Mouse (Mus musculus) heart, adult 2 months (tissue): Measurements from ENCODE around the gene Gm20481. TPM values are rescaled to one million over a fixed set of nuclear protein-coding genes. Genes with fewer than 3 reads are reported as not detected.
"Not testable (repeated sequence)": the region's sequence is repeated elsewhere in the genome, so short reads cannot be mapped to it uniquely, and the experiment has no call there.

ENCODE experiments used
- DNase-seq, 2 experiments: peaks; one replicate each; pipeline ENCODE4 v3.0.0; 2021
- H3K27ac ChIP-seq: fragments of 200-600 bp; 2 replicates; pipeline ENCODE4 v1.8.1; 2022
- H3K27me3 ChIP-seq: fragments of 200-500 bp; 2 replicates; pipeline ENCODE4 v1.6.1; 2012; ENCODE audit warnings: mild to moderate bottlenecking, low read length, inconsistent platforms, mixed read lengths; ENCODE audit not compliant: control insufficient read depth, insufficient read depth
- H3K36me3 ChIP-seq: fragments of 200-500 bp; 2 replicates; pipeline ENCODE4 v1.6.1; 2012; ENCODE audit warnings: low read length, inconsistent platforms; ENCODE audit not compliant: control insufficient read depth, insufficient read depth
- H3K4me1 ChIP-seq: fragments of 200-500 bp; 2 replicates; pipeline ENCODE4 v1.6.1; 2011; ENCODE audit warnings: low read length; ENCODE audit not compliant: control insufficient read depth, insufficient read depth
- H3K4me3 ChIP-seq: fragments of 200-600 bp; 2 replicates; pipeline ENCODE4 v1.8.1; 2022
- H3K79me2 ChIP-seq: fragments of 200-500 bp; replicated peaks from 2 replicates; pipeline ENCODE4 v1.6.1; 2012; ENCODE audit warnings: mild to moderate bottlenecking, inconsistent platforms, low read length, moderate library complexity, mixed read lengths; ENCODE audit not compliant: control insufficient read depth, insufficient read depth
- H3K9ac ChIP-seq: fragments of 200-500 bp; 2 replicates; pipeline ENCODE4 v1.6.1; 2012; ENCODE audit warnings: low read depth, mild to moderate bottlenecking, control low read depth, inconsistent platforms, low read length, mixed read lengths
- CTCF ChIP-seq: fragments of 200-600 bp; IDR thresholded peaks from 2 replicates; pipeline ENCODE4 v1.8.1; 2022; ENCODE audit warnings: antibody characterized with exemption, mild to moderate bottlenecking, moderate library complexity
- EP300 ChIP-seq: fragments of 200-500 bp; IDR thresholded peaks from 2 replicates; pipeline ENCODE4 v1.6.1; 2011; ENCODE audit warnings: low read depth, low read length, control low read depth; ENCODE audit not compliant: insufficient read depth
- POLR2A ChIP-seq: fragments of 200-500 bp; IDR thresholded peaks from 2 replicates; pipeline ENCODE4 v1.6.1; 2011; ENCODE audit warnings: mild to moderate bottlenecking, low read depth, low read length, control low read depth; ENCODE audit not compliant: insufficient read depth
- WGBS: fragments of 180-500 bp; shearing (Covaris S2); methylation state at CpG from one replicate; pipeline ENCODE4 v1.1.7; 2018; 5-methylcytosine and 5-hydroxymethylcytosine counted together
- intact Hi-C: fragments of 180-260 bp; cut with DNase I; formaldehyde crosslinking; loops from one replicate; pipeline ENCODE4 v1.15.1; 2025
- polyA plus RNA-seq: library from polyadenylated mRNA; depleted of rRNA; stranded (reverse); fragments of >200 nt; gene quantifications from 2 replicates; pipeline ENCODE4 v1.2.3, GENCODE M21; 2012
- total RNA-seq, 2 experiments: library from RNA; stranded (reverse); gene quantifications; 2 replicates each; pipeline ENCODE4 v1.2.3; 2021

Gene Gm20481
- total and polyA plus RNA-seq, 3 experiments: not detected

DNA sequence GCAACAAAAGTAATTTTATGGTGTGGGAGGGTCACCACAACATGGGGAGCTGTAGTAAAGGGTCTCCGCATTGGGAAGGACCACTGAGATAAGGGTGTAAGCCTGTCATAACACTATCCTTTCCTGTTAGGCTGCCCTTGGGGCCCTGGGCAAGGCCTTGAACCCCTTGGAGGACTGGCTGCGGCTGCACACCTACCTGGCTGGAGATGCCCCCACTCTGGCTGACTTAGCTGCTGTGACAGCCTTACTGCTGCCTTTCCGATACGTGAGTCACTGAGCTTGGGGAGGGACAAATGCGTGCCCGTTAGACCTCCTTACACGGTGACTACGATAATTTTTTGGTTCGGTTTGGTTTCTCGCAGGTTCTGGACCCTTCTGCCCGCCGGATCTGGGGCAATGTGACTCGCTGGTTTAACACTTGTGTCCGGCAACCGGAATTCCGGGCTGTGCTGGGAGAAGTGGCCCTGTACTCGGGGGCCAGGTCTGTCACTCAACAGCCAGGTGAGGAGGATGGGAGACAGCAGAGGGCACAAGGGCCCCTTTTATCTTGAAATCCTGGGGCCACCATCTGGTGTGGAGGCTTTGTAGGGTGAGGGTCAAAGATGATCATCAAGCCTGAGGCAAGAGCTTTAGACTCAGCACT, 34.5 kb downstream of the Gm20481 start:
- Histone ChIP-seq H3K79me2 (no peaks in the 10 kb centered on the region), H3K9ac (no peak overlapping the region), H3K4me3 (no peak overlapping the region), H3K36me3 (no peaks in the 10 kb centered on the region), H3K4me1 (peaks cover 10% of the 10 kb centered on the region), H3K27ac (no peak overlapping the region), H3K27me3 (no peaks in the 10 kb centered on the region)
- WGBS: 96% methylated on average over 17 of the region's 17 CpGs
- DNase-seq: no peak
- TF ChIP-seq EP300 (no peak), POLR2A (no peak), CTCF (no peak)
- intact Hi-C loops: loop anchor here (5.0 kb wide), 1 partner anchor 238 kb away; the partner anchor contains the start of gene Ddx39b

- H3K9ac ChIP-seq: no peak overlapping the region
- no peaks in the 10 kb centered on the region for H3K36me3 ChIP-seq
- TF ChIP-seq EP300 (no peak), POLR2A (no peak), CTCF (no peak)
- WGBS: 89% methylated on average over 10 of the region's 10 CpGs
- H3K79me2 ChIP-seq: no peaks in the 10 kb centered on the region
- intact Hi-C loops: no loop called here
- H3K27ac ChIP-seq: no peak overlapping the region
- no peak overlapping the region for H3K4me3 ChIP-seq
- peaks cover 8% of the 10 kb centered on the region for H3K4me1 ChIP-seq
- DNase-seq: peak in 1 of 2 experiments; percentile 16
- no peaks in the 10 kb centered on the region for H3K27me3 ChIP-seq
Observed at GRCm38 (mm10) chr17:35005158-35005557, 35.4 kb downstream of the Gm20481 start.

- WGBS: 94% methylated on average over 4 of the region's 5 CpGs
- DNase-seq, H3K9ac ChIP-seq, H3K27ac ChIP-seq, H3K79me2 ChIP-seq, H3K4me1 ChIP-seq, H3K36me3 ChIP-seq, H3K27me3 ChIP-seq, H3K4me3 ChIP-seq, intact Hi-C loops: not testable (repeated sequence)
Observed at GRCm38 (mm10) chr17:35005902-35006301, 36.2 kb downstream of the Gm20481 start.

- Histone ChIP-seq H3K27ac (no peak overlapping the region), H3K27me3 (no peaks in the 10 kb centered on the region), H3K79me2 (no peaks in the 10 kb centered on the region), H3K9ac (no peak overlapping the region), H3K4me1 (peaks cover 3% of the 10 kb centered on the region; the same call in 1 of the 2 replicates), H3K36me3 (no peaks in the 10 kb centered on the region), H3K4me3 (no peak overlapping the region)
- no peak for DNase-seq
- TF ChIP-seq POLR2A (no peak), CTCF (peak; percentile 50)
- 92% methylated on average over 7 of the region's 7 CpGs for WGBS
- intact Hi-C loops: no loop called here
Observed at GRCm38 (mm10) chr17:35007387-35007991, 37.8 kb downstream of the Gm20481 start.

- intact Hi-C loops: no loop called here
- Histone ChIP-seq H3K79me2 (no peaks in the 10 kb centered on the region), H3K27ac (no peak overlapping the region), H3K27me3 (no peaks in the 10 kb centered on the region), H3K36me3 (no peaks in the 10 kb centered on the region), H3K4me3 (no peak overlapping the region), H3K4me1 (no peaks in the 10 kb centered on the region), H3K9ac (no peak overlapping the region)
- DNase-seq: no peak
- TF ChIP-seq EP300: no peak
- no peak for TF ChIP-seq POLR2A
- TF ChIP-seq CTCF: no peak
- 89% methylated on average over 7 of the region's 7 CpGs for WGBS
Observed at GRCm38 (mm10) chr17:35009586-35009985, 39.9 kb downstream of the Gm20481 start.

DNA sequence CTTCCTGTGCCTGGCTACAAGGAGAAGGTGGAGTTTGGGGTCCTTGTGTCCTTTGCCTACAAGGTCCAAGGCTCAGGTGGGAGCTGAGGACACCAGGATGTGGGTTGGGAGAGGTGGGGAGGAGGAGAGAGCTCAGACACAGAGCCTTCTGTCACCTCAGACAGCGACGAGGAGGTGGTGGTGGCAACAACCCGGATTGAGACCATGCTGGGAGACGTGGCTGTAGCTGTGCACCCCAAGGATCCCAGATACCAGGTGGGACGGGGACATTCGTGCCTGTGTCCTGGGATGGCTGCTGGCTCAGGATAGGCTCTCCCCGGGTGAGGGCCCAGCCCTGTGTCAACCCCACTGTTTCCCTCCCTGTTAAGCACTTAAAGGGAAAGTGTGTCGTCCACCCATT, 41.7 kb downstream of the Gm20481 start:
- no peak for DNase-seq
- no peak overlapping the region for H3K9ac ChIP-seq
- WGBS: 91% methylated on average over 8 of the region's 8 CpGs
- H3K4me1 ChIP-seq: no peaks in the 10 kb centered on the region
- H3K27me3 ChIP-seq: no peaks in the 10 kb centered on the region
- H3K36me3 ChIP-seq: no peaks in the 10 kb centered on the region
- H3K79me2 ChIP-seq: no peaks in the 10 kb centered on the region
- intact Hi-C loops: no loop called here
- H3K27ac ChIP-seq: no peak overlapping the region
- no peak for TF ChIP-seq POLR2A
- TF ChIP-seq CTCF: no peak
- TF ChIP-seq EP300: no peak
- H3K4me3 ChIP-seq: no peak overlapping the region
